Mouse (Mus musculus): Measurements from ENCODE around the gene Gm12248.
"Not testable (repeated sequence)": the region's sequence is repeated elsewhere in the genome, so short reads cannot be mapped to it uniquely, and the experiment has no call there.

Gene Gm12248

DNA sequence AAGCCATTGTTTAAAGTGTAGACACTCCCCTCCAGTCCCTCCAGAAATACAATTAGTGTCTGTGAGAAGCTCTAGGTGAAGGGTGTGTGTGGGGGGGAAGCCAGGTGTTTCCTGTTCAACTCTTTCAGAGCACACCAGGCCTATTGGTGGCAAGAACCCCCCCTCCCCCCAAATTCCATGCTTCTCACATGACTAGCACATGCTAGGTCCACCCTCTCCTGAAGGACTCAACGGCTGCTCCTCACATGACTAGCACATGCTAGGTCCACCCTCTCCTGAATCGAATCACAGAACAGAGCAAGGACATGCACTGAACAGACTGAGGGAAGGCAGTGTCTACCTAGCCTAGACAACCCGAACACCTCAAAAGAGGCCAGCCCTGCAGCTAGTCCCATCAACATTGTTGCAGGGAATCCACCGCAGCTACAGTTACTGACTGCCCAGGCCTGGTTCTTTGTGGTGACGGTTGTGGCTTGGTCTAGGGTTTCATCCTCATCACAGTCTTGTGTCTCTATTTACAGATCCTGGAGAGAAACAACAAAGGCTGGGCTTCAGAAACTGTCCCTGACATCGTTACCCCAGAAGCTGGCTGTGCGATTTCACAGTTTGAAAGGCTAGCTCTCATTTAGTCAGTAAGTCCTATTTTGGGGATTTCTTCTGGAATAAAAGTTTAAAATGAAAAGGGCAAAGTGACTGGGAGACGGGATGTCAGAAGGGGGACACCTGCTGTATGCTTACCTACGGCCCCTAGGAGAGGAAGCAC, 9.8 kb upstream of the Gm12248 start:
- peak; percentile 90 for DNase-seq (ENCODE audit: low read depth, low spot score)

DNA sequence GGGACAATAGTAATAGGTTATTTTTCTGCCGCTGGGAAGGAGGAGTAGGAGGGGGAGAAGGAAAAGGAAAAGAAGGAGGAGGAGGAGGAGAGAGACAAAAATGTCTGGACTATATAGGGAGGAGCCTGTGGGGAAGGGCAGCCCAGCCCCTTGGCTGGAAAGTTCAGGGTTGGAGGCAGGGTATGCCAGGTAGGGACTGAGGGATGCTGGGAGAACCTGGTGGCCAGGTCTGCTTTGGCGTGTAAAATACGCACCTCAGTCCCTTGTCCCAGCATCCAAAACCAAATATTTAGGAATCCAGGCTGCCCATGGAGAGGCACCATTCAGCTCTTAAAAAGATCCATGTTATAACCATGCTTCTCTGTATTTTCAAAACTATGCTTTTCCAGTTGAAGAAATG, 9.2 kb upstream of the Gm12248 start:
- DNase-seq (ENCODE audit: low read depth, low spot score) = no peak

DNA sequence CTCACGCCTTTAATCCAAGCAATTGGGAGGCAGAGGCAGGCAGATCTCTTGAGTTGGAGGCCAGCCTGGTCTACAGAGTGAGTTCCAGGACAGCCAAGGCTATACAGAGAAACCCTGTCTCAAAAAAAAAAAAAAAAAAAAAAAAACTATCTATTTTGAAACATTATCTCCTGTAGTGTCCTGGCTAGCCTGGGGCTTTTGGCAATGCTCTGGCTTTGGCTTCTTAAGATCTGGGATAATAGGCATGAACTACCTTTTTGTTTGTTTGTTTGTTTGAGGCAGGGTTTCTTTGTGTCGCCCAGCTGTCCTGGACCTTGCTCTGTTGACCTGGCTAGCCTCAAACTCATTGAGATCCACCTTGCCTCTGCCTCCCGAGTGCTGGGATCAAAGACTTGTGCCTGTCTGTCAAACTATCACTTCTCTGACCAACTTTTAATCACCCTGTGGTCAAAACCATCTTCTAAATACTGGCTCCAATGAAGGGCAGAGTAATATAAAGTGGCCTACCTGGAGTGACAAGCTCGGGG, 8.3 kb upstream of the Gm12248 start:
- no peak for DNase-seq (ENCODE audit: low read depth, low spot score)

- DNase-seq (ENCODE audit: low read depth, low spot score) = no peak
Measured at GRCm38 (mm10) chr11:58100006-58100405, 7.1 kb upstream of the Gm12248 start.

GRCm38 (mm10) chr11:58098366-58098720, 5.4 kb upstream of the Gm12248 start:
- DNase-seq (ENCODE audit: low read depth, low spot score) = not testable (repeated sequence)

DNA sequence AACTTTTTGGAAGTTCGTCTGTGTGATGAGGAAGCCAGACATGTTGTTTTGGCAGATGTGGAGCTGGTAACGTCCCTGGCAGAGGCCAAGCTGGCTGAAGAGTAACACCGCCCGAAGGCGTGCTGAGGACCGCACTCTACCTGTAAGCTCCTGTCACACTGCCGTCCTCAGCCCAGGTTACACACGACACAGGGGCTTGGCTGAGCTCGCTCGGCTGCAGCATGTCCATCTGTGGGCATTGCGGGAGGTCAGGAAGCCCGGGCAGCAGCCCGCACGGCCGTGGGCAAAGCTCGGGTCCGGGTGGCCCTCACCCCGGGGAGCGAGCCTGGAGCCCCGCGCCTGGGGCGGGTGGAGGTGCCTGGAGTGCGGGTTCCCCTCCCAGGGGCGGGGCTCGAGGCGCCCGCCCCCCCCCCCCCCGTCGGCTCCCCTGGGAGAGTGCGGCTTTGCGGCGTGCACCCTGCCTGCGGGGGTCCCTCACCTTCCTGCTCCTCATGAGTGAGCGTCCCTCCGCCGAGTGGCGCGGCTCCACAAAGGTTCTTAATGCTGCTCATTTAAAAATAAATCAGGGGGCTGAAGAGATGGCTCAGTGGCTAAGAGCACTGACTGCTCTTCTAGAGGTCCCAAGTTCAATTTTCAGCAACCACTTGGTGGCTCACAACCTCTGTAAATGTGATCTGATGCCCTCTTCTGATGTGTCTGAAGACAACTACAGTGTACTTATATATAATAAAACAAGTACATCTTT, 4.9 kb upstream of the Gm12248 start:
- DNase-seq (ENCODE audit: low read depth, low spot score) = peak; percentile 64

GRCm38 (mm10) chr11:58096821-58097620, 4.1 kb upstream of the Gm12248 start:
- no peak for DNase-seq (ENCODE audit: low read depth, low spot score)

DNA sequence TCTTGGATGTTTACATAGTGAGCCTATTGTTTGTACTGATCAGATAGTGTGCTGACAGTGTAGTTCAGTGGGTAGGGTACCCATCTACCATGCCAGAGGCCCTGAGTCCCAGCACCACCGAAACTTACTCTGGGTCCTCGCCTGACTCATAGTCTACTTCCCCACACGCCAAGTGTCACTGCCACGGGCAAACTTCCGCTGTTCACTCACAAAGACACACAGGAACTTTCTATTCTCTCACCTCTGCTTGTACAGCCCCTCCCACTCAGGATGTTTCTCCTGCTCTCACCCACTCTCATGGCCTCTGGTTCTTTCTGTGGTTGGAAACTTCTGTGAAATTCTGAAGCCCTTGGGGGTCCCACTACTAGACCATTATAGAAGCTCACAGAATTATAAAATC, 3.2 kb upstream of the Gm12248 start:
- no peak for DNase-seq (ENCODE audit: low read depth, low spot score)

DNA sequence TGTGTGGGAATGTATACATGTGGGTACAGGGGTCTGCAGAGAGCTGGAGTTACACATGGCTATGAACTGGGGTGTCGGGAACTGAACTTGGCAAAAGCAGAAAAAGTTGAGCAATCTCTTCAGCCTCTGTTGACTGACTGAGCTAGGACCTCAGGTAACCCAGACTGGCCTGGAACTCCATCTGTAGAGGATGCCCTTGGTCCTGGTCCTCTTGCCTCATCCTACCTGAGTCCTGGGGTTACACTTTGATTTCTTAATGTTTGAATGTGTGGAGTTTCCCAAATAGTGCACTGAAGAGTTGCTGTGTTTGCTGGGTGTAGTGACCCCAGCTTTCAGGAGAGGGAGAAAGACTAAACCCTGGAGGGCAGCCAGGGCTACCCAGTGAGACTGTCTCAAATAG, 2.6 kb upstream of the Gm12248 start:
- DNase-seq (ENCODE audit: low read depth, low spot score) = no peak

DNA sequence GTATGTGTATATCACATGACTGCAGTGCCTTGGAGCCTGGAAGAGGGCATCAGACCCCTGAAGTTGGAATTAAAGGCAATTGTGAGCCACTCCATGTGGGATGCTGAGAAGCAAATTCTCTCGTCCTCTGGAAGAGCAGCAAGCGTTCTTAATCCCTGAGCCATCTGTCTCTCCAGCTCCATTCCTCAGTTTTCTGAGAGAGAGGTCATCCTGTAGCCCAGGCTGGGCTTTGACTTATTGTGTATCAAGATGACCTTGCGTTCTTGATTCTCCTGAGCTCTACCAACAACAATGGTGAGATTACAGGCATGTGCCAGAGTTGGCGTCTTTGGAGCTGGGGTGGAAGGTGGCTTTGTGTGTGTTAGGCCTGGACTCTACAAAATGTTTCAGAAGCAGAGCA, 1.8 kb upstream of the Gm12248 start:
- no peak for DNase-seq (ENCODE audit: low read depth, low spot score)

GRCm38 (mm10) chr11:58092541-58092940, 393 bp downstream of the Gm12248 start:
- DNase-seq (ENCODE audit: low read depth, low spot score) = no peak

DNA sequence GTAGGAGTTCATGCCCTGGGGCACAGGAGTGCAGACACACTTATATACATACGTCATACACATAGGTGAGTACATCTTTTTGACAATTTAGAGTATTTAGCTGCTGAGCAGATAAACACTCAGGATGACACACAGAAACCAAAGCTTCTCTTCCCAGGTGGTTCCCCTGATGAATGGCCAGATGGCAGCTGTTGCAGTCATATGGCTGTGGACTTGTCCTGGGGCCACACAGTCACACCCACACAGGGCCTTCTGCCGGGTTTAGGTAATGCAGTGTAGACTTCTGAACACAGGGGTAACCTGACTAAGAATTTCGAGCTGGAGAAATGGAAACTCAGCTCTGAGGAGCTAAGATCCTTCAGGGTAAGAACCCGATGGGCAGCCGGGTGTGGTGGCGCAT, 11.2 kb downstream of the Gm12248 start:
- no peak for DNase-seq (ENCODE audit: low read depth, low spot score)

DNA sequence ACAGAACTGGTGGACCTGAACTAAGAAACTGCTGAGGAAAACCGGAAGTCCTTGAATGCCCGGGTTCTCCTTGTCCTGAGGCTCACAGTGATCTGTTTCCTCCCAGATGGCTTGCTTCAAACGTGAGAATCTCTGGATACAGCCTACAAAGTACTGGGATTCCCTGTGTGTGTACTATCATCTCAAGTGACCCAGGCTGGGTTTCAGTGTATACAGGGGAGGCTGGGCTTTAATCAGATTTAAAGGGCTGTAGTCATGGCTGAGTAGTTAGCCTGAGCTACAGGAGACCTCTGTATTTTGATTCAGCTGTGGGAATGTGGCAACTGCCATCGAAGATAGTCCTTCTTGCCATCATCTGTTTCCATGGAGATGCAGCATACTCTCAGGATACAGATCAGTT, 15.7 kb downstream of the Gm12248 start:
- no peak for DNase-seq (ENCODE audit: low read depth, low spot score)

- no peak for DNase-seq (ENCODE audit: low read depth, low spot score)
Measured at GRCm38 (mm10) chr11:58072978-58073377, 20.0 kb downstream of the Gm12248 start.

DNA sequence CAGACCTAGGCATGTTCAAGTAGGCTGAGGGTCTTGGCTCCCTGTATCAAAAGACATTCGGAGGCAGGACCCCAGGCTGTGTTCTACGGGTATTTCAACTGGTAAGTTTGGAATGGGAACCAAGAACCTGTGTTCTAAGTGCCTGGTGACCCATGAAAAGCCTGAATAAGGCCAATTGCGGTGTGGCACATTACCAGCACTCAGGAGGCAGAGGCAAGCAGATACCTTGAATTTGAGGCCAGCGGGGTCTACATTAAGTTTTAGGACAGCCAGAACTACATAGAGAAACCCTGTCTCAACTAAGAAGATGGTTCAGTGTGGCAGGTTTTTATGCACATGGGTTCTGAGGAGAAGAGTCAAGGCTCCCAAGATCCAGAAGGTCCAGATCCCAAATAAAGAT, 27.9 kb downstream of the Gm12248 start:
- DNase-seq (ENCODE audit: low read depth, low spot score) = no peak

DNA sequence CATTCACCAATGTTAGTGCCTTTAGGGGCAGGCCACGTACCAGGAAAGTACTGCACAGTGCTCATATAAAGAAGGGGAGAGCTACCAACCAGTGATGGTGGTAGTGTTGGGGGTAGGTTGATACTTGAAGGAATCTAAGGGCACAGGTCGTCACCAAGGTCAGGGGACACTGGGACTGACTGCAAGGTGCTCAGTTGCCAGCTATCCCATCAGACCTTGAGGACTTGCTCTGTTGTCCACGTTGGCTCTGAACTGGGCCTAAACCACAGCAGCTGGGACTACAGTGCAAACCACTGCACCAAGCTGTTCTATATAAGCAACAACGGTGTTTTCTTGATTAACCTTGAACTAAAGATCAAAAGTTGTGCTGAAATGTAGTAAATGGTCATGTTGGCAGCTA, 30.3 kb downstream of the Gm12248 start:
- DNase-seq (ENCODE audit: low read depth, low spot score) = no peak

- DNase-seq (ENCODE audit: low read depth, low spot score) = not testable (repeated sequence)
Measured at GRCm38 (mm10) chr11:58061218-58061617, 31.7 kb downstream of the Gm12248 start.

- not testable (repeated sequence) for DNase-seq (ENCODE audit: low read depth, low spot score)
Measured at GRCm38 (mm10) chr11:58059752-58060151, 33.2 kb downstream of the Gm12248 start.

GRCm38 (mm10) chr11:58057455-58057854, 35.5 kb downstream of the Gm12248 start:
- DNase-seq (ENCODE audit: low read depth, low spot score) = peak; percentile 42

DNA sequence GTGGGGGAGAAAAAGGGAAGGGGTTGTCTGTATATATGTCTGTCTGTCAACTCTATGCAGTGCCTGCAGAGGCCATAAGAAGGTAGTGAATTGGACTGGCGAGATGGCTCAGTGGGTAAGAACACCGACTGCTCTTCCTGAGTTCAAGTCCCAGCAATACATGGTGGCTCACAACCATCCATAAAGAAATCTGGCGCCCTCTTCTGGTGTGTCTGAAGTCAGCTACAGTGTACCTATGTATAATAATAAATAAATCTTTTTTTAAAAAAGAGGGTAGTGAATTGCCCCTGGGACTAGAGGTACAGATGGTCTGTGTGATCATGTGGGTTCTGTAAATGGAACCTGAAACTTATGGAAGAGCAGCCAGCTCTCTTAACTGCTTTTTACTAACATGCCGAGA, 46.5 kb downstream of the Gm12248 start:
- peak; percentile 24 for DNase-seq (ENCODE audit: low read depth, low spot score)

GRCm38 (mm10) chr11:58042861-58043431, 50.0 kb downstream of the Gm12248 start:
- DNase-seq (ENCODE audit: low read depth, low spot score) = no peak

DNA sequence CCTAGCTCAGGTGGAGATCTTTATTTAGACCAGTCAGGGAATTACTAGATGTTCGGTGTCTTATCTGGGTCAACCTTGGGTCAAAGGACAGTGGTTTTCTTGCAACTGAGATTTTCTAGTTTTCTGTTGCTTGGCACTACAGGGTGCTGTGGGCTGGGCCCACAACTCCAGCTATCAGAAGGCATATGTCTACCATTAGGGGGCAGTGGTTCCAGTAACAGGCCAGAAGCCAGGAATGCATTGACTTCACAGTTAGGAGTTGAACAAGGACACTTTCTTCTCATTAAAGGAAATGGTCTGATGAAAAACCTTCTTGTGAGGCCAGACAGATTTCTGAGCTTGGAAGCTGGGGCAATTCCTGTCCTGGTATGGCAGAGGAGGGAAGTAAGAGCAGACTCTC, 53.9 kb downstream of the Gm12248 start:
- DNase-seq (ENCODE audit: low read depth, low spot score) = peak; percentile 53
